Mouse (Mus musculus): ENCODE measurements around the gene Rps4x.

Gene Rps4x

DNA sequence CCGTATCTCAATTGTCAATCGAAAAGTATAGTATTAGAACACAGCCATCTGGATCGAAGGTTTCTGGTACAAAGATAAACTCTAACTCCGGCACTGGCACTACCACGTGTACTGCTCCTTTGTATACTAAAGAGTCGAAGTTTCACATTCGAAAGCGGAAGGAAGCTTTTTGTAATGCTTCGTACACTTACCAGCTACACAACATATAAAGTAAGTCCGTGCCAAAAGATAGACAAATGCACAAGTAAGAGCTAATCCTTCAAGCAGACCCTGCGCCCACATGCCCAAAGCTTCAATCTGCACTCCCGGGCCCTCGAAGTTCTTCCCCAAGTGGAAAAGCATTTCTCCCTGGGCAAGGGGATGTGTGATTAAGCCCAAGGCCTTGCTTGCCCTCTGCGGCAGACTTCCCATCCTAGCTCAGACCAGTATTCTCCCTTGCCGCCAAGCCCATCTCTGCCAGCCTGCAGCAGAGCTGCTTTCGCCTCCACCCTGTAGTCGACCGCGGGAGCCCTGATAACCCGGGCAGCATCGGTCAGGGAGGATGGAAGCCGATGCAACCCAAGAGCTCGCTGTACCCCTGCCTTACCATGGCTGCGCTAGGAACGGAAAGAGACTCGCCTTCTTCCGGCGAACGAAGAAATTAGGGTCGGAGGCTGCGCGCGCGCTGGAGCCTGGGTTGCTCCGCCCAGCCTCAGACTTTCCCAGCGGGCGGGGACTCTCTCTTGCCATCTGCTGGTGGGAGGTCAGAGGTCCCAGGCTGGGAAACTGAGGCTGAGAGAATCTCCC lies at the start of gene Rps4x:
Gene Rps4x (minus strand): TSS at position 683 of the 786 bp plus-strand sequence.
- peak; percentile 44 for DNase-seq (ENCODE audit: low read depth, low spot score)

DNA sequence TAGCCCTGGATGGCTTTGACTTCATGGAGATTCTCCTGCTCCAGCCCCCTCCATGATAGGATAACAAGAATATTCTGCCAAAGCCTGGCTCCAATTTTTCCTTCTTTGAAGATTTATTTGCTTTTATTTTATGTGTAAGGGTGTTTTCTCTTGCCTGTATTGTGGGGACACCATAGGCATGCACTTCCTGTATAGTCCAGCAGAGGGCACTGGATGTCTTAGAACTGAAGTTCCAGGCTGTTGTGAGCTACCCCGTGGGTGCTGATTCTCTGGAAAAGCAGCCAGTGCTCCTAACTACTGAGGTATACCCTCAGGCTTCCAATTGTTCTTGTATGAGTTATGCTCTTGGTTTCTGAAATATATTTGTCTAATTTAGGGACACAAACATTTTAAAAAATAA lies 29.9 kb upstream of the Rps4x start:
- DNase-seq (ENCODE audit: low read depth, low spot score) = peak; percentile 8

- DNase-seq (ENCODE audit: low read depth, low spot score) = peak; percentile 9
Measured at GRCm38 (mm10) chrX:102215356-102215755, 26.2 kb upstream of the Rps4x start.

GRCm38 (mm10) chrX:102190840-102191239 lies 1.6 kb upstream of the Rps4x start:
- no peak for DNase-seq (ENCODE audit: low read depth, low spot score)

- no peak for DNase-seq (ENCODE audit: low read depth, low spot score)
Measured at GRCm38 (mm10) chrX:102189581-102189980, 387 bp upstream of the Rps4x start.

- DNase-seq (ENCODE audit: low read depth, low spot score) = no peak
Measured at GRCm38 (mm10) chrX:102187023-102187699, 2.0 kb downstream of the Rps4x start.

DNA sequence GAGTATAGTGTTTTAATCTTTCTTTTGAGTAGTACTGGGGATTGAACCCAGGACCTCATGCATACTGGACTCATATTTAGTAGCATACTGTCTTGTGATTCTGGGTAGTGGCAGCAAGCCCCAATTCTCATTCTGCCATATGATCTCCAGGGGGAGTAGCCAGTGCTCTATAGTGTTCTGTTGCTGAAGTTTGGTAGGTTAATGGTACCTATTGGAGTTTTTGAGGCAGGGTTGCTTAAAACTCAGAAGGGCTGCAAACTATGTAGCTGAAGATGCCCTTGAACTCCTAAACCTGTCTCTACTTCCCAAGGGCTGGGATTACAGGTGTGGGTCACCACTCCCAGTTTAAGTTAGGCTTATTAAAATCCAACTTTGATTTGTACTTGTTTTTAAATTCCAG lies 6.6 kb downstream of the Rps4x start:
- DNase-seq (ENCODE audit: low read depth, low spot score) = no peak

DNA sequence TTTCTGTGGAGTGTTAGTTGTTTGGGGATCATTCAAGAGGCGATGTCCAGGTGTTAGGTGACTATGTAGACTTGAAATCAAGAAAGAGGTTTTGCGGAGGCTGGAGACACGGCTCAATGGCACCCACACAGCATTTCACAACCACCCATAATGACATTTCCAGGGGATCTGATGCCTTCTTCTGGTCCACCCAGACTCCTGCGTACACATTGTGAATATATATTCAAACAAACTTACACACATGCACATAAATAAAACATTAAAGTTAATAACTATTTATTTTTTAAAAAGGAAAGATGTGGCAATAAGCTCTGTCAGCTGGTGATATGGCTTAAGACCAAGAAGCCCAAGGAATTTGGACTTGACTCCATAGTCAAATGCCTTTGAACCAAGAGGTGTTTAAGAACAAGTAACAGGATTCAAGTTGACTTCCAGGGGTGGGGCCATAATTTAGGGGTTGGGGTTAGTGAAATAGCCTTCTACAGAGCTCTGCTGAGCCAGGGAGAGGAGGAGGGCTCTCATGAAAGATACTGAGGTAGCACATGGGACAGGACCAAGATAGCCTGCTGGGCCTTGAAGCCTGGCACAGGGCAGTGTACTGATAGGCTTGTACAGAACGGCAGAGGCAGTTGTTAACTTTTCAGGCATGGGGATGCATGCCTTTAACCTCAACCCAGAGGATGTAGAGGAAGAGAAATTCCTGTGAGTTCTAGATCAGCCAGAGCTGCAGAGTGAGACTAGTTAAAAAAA lies 13.5 kb downstream of the Rps4x start:
- DNase-seq (ENCODE audit: low read depth, low spot score) = no peak

GRCm38 (mm10) chrX:102170900-102171299 lies 18.3 kb downstream of the Rps4x start:
- no peak for DNase-seq (ENCODE audit: low read depth, low spot score)

DNA sequence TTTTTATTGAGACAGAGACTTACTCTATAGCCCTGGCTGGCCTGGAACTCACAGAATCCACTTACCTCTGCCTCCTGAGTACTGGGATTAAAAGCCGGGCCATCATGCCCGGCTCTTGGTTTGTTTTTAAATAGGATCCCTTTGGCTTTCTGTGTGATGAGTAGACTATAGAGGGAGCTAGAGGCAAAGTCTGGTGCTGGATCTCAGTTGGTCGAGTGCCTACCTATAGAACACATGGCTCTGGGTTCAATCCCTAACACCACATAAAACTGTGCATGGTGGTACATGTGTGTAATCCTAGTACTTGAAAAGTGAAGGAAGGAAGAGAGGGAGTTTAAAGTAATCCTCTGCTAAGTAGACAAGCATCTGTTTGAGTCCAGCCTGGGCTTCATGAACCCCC lies 19.1 kb downstream of the Rps4x start:
- no peak for DNase-seq (ENCODE audit: low read depth, low spot score)

DNA sequence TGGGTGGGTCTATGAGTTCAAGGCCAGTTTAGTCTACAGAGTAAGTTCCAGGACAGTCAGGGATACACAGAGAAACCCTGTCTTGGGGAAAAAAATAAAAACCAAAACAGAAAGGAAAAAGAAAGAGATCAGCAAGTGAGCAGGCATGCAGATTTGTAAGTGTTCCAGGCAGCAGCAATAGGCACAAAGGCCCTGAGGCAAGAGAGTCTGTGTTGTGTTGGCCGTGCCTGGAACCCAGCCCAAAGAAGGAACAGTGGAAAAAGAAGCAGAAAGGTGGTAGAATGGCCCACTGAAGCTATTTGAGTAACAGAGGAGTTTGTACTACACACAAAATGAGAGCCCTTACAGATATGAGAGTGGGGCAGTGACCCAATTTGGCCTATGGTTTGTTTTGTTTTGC lies 19.5 kb downstream of the Rps4x start:
- no peak for DNase-seq (ENCODE audit: low read depth, low spot score)

- no peak for DNase-seq (ENCODE audit: low read depth, low spot score)
Measured at GRCm38 (mm10) chrX:102166986-102167385, 22.2 kb downstream of the Rps4x start.

DNA sequence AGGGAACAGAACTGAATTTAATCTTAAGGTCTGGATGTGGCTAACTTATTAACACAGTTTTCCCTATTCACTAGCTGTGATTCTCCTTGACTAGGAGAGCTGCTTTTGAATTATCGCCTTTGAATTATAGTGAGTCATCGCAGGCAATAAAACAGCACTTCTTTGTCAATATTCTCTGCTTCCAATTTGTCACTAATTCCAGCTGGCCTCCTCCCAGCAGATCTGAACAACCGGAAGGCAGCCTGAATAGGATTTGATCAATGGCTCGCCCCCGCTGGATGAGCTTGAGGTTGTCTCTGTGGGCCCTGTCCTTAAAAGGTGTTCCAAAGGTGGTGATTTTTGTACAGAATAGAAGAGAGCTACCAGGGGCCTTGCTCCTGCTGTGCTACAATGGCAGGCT lies 22.7 kb downstream of the Rps4x start:
- DNase-seq (ENCODE audit: low read depth, low spot score) = no peak

DNA sequence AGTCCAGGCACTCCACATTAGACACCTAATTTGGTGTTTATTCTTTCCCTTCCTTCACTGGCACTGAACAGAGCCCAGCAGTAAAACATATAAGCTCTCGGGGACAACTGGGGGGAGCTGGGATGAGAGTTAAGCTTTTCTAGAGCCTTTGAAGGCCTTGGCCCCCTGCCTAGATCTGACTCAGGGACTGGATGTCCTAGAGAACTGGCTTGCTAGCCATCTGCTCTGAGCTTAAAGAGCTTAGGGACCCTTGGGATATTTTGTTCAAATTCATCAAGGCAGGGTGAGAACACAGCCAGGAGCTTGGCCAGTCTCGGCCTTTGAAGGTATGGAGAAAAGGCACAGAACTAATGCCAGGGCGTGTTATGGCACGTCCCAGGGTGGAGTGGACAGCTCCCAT lies 25.7 kb downstream of the Rps4x start:
- DNase-seq (ENCODE audit: low read depth, low spot score) = no peak

GRCm38 (mm10) chrX:102163096-102163495 lies 26.1 kb downstream of the Rps4x start:
- DNase-seq (ENCODE audit: low read depth, low spot score) = no peak

- DNase-seq (ENCODE audit: low read depth, low spot score) = no peak
Measured at GRCm38 (mm10) chrX:102160528-102160927, 28.7 kb downstream of the Rps4x start.

DNA sequence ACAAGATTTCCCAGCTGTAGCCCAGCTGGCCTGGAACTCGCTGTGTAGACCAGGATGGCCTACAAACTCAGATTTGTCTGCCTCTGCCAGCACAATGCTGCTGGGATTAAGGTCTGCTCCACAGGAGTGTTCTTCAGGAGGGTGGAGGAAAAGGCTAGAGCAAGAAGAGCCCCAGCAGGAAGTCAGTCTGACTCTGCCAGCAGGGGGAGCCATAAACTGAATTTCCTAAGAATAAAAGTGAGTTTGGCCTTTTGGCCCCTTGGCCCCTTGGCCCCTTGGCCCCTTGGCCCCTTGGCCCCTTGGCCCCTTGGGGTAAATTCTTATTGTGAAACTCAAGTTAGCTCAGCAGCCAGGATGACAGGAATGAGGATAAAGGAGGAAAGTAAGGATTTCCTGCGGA lies 29.4 kb downstream of the Rps4x start:
- peak; percentile 22 for DNase-seq (ENCODE audit: low read depth, low spot score)

DNA sequence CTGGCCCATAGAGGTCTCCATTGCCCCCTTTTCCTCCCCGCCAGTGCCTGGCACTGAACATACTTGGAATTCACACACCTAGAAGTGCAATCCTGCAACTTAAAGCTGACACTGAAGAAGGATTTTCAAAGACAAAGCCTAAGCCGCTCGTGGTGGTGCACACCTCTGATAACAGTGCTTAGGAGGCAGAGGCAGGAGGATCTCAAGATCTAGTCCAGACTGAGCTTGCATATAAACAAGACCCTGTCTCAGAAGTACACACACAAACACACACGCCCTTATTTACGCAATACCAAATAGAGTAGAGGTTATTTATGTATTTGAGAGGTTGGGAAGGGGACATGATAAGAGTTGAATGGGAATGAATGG lies 31.8 kb downstream of the Rps4x start:
- DNase-seq (ENCODE audit: low read depth, low spot score) = no peak

DNA sequence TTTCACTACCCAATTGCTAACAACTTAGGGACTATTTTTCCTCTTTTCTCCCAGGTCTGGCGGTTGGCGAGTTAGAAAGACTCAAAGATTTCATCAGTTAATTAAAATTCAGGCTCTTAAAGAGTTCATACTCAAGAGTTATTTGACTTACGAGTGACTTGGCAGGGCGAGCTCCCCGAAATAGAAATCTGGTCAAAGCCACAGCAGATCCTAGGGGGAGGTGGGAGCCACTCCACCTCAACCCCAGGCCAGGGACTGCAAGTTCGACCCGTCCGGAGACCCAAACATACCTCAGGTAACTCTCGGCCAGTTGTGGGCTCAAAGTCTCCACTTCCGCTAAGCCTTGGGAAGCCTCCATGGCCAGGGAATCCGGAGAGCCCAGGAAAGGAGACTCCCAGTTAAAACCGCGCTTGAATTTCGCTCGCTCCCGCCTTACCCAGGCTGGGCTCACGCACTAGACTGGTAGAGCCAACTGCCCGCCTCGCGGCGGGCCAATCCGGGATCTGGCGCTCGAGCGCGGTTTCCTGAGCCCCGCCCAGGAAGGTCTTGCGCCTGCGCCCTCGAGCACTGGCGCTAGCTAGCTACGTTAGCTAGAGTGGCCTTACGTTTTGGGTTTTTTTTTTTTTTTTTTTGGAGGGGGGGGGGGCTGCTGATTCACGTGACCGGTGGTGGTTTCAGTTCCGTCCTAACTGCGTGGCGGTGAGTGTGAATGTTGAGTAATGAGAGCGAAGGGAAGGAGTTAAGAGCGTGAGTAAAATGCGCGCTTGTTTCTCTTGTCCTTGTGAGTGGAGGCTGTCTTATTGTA lies 32.4 kb downstream of the Rps4x start, which contains the start of gene Ercc6l:
Gene Ercc6l (minus strand): TSS at position 474 of the 805 bp plus-strand sequence.
- peak; percentile 78 for DNase-seq (ENCODE audit: low read depth, low spot score)

DNA sequence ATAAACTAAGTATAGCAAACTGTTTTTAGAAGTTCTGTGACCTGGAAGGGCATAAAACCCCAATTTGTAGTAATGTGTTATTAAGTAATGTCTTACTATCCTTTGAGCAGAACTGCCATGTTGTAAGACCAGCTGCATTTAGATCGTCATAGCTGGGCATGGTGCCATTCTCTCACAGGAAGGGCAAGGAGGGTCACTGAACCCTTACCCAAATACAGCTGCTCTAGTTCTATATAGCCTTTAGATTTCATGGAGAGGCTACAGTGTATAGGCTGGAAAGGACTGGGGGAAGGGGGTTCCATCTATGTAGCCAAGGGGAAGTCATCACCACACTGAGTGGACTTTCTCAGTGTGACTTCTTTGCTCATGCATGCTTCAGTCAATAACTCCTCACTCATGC lies 48.0 kb downstream of the Rps4x start:
- DNase-seq (ENCODE audit: low read depth, low spot score) = no peak
